Mouse (Mus musculus) liver, adult 2 months (tissue): ENCODE data around the gene Sirpa.

Source experiments
- CTCF ChIP-seq: fragments of 200-500 bp; IDR thresholded peaks from 2 replicates; pipeline ENCODE4 v1.5.1; 2011; ENCODE audit warnings: low read depth, low read length, control low read depth
- POLR2A ChIP-seq: fragments of 200-500 bp; IDR thresholded peaks from 2 replicates; pipeline ENCODE4 v1.6.1; 2011; ENCODE audit warnings: low read length, control low read depth; ENCODE audit not compliant: insufficient read depth; ENCODE audit errors: extremely low read depth

- TF ChIP-seq CTCF (no peak), POLR2A (no peak)
Observed at GRCm38 (mm10) chr2:129605816-129606215, 13.2 kb downstream of the Sirpa start.
